Mouse (Mus musculus) cerebellum, postnatal 4 days (tissue): ENCODE results near the gene Cx3cr1.
A peak's percentile ranks its signal among the peaks of the same experiment; 100 is the strongest.

Source experiments
- DNase-seq, 2 experiments: peaks; one replicate each; pipeline ENCODE4 v3.0.0; 2022; ENCODE audit warnings: low spot score in 2 of 2, mixed read lengths in 1 of 2

Cx3cr1 gene

DNA sequence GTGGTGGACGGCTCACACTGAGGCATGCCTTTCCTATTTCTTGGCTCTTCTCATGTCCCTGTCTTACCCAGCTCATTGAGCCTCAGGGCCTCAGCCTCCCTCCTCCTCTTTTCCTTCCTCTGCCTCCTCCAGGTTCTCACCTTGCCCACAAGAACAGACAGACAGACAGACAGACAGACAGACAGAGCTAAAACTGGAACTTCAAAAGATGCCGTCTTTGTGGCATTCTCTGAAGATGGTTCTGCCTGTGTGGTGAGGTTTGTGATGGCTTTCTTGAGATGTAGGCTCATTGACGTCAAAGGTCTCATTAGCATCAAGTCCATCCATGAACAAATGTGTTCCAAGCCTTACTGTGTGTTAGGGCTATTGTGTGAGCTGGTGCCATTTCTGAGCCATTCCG, 13.0 kb upstream of the Cx3cr1 start:
- no peak for DNase-seq

DNA sequence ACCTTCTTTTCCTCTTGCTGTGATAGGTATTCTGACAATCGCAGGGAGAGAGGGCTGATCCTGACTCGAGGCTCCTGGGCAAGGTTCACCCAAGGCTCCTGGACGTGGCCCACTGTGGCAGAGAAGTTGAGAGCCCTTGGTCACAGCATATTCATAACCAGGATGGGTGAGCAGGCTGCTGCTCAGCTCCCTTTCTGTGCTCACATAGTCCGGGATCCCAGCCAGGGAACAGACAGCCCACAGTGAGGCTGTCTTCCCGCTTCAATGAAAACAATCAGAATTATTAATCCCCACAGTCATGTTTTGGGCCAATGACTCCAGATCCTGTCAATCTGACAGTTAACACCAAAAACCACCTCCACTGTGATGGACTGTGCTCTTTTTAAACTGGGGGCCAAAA, 12.3 kb upstream of the Cx3cr1 start:
- DNase-seq = peak in 1 of 2 experiments; percentile 42

DNA sequence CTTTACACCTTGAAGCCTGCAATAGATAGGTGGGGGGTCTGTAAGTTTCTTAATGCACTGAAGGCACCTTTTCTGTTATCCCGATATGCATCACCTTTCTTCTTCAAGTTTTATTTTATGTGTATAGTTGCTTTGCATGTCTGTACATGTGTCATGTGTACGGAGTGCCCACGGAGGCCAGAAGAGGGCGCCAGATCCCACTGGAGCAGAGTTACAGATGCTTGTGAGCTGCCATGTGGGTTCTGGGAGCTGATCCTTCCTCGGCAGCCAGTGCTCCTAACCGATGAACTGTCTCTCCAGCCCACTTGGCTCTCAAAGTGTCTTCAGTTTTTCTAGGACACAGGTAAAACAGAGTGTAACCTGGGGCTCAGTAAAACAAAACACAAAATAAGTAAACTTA, 11.6 kb upstream of the Cx3cr1 start:
- peak in 1 of 2 experiments; percentile 20 for DNase-seq

DNA sequence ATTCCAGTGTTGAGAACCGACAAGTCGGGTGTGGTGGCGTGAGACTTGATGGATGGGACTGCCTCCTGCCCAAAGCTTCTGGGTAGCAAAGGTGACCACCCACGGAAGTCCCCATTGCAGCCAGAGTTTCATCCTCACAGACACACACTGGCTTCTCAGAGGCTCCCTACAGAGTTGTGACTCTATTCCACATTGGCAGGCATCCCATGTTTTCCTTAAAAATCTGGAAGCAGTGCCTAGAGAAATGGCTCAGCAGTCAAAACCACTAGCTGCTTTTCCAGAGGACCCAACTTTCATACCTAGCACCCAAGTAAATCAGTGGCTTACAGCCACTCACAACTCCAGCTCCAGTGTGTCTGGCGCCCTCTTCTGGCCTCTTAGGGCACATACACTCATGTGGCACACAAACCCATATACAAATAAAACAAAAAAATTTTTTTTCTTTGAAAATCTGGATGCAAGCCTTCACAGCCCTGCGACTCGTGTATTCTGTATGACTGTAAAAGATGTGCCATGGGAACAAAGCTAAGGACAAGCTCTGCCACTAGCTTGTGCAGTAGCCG, 10.9 kb upstream of the Cx3cr1 start:
- no peak for DNase-seq

DNA sequence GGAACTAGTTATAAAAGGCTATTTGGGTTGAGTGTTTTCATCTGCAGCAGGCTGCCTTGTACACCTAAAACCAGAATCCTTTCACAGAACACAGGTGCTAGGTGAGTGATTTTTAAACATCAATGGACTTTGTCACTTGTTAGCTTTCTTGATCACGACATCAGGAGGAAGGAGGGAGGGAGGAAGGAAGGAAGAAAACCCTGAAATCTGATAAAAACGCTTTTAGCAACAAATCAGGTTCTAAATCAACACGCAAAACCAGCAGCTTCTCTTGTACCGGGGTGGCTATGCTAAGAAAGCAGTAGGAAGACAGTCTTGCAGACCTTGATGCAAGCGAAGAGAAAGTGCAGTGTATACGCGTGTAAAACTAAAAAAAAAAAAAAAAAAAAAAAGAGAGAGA, 10.2 kb upstream of the Cx3cr1 start:
- DNase-seq = no peak

DNA sequence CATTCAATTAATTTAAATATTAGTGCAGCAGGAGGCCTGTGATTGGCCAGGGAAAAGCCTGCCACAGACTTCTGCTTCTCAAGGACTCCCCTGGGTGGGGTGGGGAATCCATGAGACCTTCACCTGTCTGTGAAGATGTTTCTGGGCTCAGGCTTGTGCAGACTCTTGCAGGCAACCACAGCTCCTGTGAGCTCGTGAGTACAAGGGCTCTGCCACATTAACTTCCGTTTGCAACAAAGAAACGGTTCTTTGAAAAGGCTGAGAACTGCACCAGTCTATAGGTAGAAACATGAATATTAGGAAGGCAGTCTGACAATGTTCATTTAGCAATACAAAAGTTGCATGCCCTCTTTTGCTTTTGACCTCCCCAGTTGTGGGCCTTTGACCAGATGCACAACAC, 8.6 kb upstream of the Cx3cr1 start:
- DNase-seq = no peak

DNA sequence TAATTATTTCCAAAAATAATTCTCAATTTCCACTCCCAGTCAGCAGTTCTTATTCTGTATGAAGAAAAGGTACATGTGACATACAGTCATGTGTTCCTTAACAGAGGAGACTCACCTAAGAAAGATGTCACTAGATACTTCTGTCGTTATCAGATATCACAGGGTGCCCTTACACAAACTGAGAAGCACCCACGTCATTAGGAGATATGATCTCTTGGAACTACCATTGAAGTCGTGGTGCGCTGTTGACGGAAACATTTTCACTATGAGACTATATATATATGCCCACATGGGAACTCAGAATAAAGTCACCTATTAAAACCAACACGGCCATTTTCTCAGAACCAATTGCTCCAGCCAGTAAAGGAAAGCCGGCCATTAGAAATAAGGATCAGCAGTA, 4.8 kb upstream of the Cx3cr1 start:
- no peak for DNase-seq

DNA sequence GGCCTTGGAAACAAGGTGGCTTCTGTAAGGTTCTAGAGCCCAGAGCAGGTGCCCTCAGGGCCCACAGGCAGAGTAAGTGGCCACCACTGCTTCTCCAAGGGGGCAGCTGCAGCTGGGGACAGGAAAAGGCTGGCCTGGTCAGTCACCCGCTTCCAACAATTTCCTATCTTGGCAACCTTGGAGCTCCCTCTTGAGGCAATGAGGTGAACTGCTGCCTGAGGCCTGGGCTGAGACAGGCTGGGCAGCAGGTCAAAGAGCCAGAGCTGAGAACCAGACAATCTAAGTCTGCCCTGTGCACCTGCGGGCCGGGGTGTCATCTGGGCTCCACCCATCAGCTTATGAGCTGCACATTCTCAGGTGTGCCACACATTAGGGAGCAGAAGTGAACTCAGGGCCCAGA, 3.5 kb upstream of the Cx3cr1 start:
- peak; percentile 60 to 83 for DNase-seq

DNA sequence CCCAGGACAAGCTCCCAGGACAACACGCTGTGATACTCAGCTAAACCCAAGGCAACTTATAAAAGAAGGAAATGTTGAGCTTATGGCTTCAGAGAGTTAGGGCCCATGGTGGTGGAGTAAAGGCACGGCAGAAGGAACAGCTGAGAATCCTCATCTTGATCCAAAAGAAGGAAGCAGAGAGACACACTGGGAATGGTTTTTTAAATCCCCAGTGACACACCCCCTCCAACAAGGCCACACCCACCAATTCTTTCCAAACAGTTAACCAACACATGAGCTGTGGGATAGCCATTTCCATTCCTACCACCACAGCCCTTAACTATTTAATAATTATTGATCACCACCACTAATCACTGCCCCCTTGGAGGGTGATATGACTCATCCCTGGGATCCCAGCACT, 1.6 kb upstream of the Cx3cr1 start:
- no peak for DNase-seq

DNA sequence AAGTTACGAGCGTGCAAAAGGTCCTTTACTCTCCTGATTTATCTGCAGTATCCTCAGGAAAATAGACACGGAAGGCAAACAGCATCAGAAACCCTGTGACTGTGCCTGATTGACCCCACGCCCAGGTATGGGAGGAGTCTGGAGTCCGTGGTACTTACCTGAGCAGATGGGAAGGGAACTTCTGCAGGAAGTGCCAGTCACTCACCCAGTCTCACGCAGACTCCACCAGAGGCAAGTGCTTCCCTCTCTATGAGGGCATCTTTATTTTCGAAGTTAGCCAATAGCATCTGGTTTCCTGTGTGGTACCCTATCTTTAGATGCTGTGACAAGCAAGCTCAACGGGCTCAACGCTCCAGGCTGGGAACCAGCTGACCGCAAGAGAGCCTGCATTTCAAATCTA, 1.6 kb downstream of the Cx3cr1 start:
- no peak for DNase-seq

DNA sequence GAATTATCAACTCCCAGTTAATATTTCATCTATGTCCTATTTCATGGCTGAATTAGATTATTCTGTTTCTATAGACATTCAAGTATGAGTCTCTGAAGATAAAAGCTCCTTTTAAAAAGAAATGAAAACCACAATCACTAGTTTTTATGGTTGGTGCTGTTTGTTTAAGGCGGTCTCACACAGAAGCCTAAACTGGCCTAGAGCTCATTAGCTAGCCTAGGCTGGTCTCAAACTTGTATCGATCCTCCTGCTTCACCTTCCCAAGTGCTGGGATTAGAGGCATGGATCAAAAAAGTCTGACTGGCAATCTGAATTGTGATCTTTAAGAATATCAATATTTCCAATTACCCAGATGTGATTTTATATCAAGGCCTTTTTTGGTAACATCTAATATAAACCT, 2.1 kb downstream of the Cx3cr1 start:
- no peak for DNase-seq

DNA sequence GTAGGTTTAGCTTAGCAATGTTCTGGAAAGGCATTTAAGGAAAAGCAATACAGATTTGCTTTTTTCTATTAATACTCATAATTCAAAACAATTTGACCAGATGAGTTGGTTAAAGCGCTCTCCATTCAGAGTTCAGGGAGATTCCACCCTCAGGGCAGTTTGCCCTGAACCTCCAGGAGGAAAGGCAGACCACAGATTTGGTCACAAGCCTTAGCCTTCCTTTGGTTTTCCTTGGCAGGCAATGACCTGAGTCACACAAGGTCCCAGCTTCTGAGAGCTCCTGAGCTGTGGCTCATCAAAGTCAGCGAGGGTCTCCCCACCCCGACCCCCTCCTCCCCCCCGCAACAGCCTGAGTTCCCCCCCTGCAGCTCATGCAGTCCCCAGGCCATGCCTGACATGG, 5.4 kb downstream of the Cx3cr1 start:
- DNase-seq = no peak

DNA sequence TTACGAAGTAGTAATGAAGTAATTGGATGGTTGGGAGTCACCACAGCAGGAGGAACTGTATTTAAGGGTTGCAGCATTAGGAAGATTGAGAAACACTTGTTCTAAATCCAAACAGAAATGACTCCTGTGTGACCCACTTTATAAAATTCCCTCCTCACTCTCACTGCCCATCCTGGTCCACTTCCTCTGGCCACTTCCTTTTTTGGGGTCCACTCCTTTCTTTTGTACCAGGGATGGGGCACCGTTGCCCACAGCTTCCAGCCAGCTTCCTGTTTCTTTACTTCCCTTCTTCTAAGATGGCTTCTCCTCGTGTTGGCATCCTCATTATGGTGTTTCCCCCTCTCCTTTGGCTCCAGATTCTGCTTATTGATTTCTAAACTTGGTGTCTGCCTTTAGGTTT, 10.9 kb downstream of the Cx3cr1 start:
- DNase-seq = no peak

DNA sequence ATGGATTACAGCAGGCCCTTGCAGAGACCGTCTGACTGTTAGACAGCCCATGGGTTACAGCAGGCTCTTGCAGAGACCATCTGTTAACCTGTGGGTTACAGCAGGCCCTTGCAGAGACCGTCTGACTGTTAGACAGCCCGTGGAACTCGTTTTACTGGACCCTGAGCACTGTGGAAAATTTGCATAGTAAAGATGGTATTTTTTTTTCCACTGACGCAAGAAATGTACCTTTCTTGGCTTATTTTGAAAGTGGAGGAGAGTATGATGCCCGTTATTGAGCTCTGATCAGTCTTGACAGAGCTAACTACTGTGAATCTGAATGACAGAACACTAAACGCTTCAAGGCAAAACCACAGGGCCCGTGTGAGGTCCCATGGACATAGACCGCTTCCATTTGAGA, 13.5 kb downstream of the Cx3cr1 start:
- no peak for DNase-seq

DNA sequence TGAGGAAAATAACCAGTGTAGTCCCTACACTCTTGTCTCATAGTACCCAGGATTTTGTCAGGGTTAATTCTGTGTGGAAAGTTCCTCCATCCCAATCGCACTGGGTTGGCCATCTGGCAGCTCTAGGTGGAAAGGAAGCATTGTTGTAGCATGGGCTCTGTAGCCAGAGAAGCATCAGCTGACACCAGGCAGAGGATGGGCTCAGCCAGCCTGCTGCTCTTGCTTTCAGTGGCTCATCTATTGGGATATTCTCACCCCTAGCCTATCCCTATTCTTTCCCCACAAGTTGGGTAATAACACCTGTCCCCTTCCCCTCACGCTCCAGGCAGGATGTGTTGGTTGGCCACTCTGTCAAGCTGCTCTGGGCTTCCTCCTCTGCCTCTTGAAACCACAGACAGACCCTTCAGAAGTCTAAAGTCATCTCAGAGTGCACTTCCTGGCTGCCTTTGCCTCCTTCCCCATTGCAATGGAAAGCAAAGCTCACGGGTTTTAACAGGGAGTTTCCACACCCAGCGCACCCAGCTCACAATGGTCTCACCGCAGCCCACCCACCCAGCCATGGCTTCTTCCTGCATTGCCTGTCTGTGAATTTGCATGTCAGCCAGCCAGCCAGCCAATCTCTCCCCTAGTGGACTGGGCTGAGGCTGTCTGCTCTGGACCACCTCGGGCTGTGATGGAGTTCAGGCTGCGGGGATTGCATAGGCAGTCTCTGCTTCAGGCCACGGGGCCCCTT, 15.0 kb downstream of the Cx3cr1 start:
- peak in 1 of 2 experiments; percentile 3 for DNase-seq

DNA sequence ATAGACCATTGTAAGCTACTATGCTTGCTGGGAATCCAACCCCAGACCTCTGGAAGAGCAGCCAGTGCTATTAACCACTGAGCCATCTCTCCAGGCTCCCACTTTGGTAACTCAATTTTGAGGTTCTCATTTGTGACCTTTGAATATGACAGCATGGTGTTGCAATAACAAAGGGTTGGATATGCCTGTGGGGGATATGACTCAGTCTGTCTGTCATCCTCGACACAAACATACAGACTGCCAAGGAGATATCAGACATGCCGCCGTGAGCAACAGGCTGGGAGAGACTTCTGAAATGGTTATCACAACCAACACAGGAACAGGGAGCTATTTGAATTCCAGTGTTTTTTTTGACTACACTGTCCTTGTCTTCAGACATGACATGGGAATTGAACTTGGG, 20.3 kb downstream of the Cx3cr1 start:
- DNase-seq = no peak

DNA sequence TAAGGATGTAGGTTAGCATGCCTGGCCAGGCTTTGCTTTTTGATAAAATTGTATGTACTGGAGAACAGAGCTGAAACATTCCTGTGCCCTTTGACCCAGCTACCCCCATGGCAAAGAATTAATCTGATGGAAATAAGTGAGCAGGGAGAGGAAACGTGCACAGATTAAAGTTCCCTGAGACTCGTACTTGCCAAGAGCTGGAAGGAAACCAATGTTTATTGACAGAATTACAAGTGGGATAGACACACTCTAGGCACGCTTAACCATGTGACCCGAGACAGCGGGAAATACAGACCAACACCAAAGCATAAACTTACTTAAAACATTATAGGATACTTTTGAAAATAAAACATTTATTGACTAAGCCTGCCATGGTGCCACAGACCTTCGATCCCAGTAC, 21.2 kb downstream of the Cx3cr1 start:
- no peak for DNase-seq

DNA sequence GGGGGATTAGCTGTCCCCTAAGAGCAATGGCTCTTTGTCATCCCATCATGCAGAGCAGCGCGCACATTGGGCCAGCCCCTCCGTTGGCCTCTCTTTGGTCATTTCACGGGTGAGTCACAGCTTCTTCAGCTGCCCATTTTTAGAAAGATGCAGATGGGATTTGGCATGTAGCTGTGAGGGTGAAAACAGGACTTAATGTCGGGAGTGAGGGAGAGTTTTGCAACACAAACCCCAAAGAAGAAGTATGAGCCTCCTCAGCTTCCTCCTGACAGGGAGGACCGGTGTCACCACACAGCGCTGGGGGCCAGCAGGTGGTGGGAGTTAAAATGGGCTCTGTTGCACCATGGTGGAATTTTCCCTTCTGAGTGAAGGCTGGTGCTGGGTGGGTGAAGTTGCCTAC, 26.6 kb downstream of the Cx3cr1 start:
- no peak for DNase-seq

DNA sequence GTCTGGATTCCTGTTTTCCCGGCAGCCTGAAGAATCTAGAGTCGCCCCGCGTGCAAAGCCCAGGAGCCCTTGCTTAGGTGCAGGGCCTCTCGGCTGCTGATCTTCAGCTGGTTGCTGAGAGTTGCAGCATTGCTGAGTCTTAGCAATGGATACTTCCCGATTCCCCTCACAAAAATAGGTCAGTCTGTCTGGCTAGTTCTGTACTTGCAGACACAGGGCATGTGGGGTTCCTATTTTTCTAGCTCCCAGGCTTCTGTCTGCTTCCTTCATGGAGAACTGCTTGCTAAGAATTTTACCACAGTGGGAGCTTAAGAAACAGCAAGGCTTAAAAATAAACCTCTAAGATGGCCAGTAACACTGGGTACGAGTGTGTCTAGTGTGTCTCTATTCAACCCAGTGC, 32.3 kb downstream of the Cx3cr1 start:
- DNase-seq = no peak

DNA sequence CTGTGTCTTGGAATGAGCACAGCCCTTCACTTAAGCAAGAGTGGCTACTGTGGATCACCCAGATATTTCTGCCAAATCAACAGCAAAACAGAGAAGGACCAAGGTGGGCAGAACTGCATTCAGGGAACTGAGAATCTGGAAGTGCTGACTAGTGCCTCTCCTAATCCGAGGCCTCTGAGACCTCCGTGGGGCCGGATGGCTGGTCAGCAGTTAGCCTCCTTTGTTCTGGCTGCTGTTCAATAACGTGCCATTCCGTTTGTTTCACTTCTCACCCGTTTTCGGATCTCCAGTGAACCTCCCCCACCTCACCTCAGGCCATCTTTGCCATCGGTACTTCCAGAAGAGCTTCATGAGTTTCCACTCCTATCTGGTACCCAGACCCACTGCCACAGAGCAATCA, 35.3 kb downstream of the Cx3cr1 start:
- no peak for DNase-seq

DNA sequence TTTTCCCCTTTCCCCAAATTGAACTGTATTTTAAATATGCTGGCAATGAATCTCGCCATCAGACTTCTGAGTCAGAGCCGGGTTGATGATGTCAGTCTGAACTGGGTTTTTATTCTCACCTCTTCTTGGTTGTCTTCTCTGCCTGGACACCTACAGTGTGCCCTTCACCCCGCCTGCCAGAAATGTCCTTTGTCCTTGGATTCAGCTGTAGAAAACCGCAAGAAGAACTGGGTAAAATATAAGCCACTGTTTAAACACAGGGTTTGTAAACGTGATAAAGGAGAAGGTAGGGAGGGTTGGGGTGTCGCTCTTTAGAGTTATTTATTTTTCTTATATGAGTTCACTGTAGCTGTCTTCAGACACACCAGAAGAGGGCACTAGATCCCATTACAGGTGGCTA, 37.0 kb downstream of the Cx3cr1 start:
- DNase-seq = no peak

DNA sequence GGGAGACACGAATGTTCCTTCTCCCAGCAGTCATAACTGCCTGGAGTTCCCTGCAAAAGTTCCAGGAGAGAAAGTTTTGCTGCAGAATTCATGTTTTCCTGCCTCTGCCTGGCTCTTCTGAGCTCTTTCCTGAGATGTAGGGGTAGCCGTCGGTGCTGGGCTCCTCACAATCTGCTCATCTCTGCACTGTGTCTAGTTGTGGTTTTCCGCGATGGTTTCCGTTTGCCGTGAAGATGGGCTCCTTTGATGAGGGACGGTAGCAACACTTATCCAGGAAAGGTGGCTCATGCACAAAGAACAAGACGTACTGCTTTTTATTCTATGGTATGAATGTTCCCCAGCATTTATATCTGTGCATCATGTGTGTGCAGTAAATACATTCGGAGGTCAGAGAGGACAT, 39.3 kb downstream of the Cx3cr1 start:
- DNase-seq = no peak

DNA sequence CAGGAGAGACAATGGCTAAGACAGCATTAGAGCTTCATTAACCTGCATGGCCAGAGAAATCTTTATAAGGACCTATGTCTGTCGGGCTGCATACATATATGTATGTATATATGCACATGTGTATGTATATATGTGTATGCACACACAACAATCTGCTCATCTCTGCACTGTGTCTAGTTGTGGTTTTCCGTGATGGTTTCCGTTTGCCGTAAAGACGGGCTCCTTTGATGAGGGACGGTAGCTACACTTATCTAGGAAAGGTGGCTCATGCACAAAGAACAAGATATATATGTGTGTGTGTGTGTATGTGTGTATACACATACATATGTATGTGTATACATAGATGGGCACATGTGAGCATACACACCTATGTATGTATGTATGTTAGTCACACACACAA, 39.8 kb downstream of the Cx3cr1 start:
- no peak for DNase-seq
